Mouse (Mus musculus): ENCODE data around the gene Cx3cl1.

- TF ChIP-seq CTCF (IDR thresholded peaks at IDR 0.05; ENCODE audit: borderline replicate concordance, control insufficient read depth, extremely low read depth, insufficient read depth, low read length, poor library complexity) (no peak), POLR2A (IDR thresholded peaks at IDR 0.05; ENCODE audit: control insufficient read depth, extremely low read depth, insufficient read depth, low read length, poor library complexity) (no peak)
Measured at GRCm38 (mm10) chr8:94778895-94779533, 7.2 kb downstream of the Cx3cl1 start.
